Mouse (Mus musculus) liver, embryonic 14.5 days (tissue): ENCODE results near the gene Nudt22. TPM values are rescaled to one million over a fixed set of nuclear protein-coding genes. Genes with fewer than 3 reads are reported as not detected.
A peak's percentile ranks its signal among the peaks of the same experiment; 100 is the strongest.
"Not testable (repeated sequence)": the region's sequence is repeated elsewhere in the genome, so short reads cannot be mapped to it uniquely, and the experiment has no call there.

Experiments used
- ATAC-seq: fragments of 200-750 bp; cut with Nextera tagmentation; 2 replicates; pipeline ENCODE4 v1.8.0; 2017; ENCODE audit warnings: moderate number of reproducible peaks, mild to moderate bottlenecking, moderate library complexity; ENCODE audit not compliant: insufficient read depth
- DNase-seq, 3 experiments: peaks; one replicate each; pipeline ENCODE4 v3.0.0-alpha.2; 2012 to 2013; ENCODE audit warnings: low read depth in 3 of 3, low spot score in 3 of 3
- H3K27ac ChIP-seq: fragments of 300-500 bp; sonication (generic); 2 replicates; pipeline ENCODE4 v1.5.1; 2014; ENCODE audit warnings: moderate library complexity, mild to moderate bottlenecking, control low read depth, inconsistent platforms
- H3K27me3 ChIP-seq: fragments of 300-500 bp; sonication (generic); 2 replicates; pipeline ENCODE4 v1.6.1; 2014; ENCODE audit warnings: mild to moderate bottlenecking, low read length, moderate library complexity; ENCODE audit not compliant: control insufficient read depth, insufficient read depth
- H3K36me3 ChIP-seq: fragments of 300-500 bp; sonication (generic); replicated peaks from 2 replicates; pipeline ENCODE4 v1.6.1; 2014; ENCODE audit warnings: low read depth; ENCODE audit not compliant: control insufficient read depth, insufficient read depth
- H3K4me1 ChIP-seq, 2 experiments: fragments of 200-500 bp in 1 of 2; fragments of 300-500 bp in 1 of 2; sonication (generic) in 1 of 2; replicated peaks; 2 replicates each; pipeline ENCODE4 v1.6.1; 2012 to 2014; ENCODE audit warnings: antibody characterized with exemption in 1 of 2, inconsistent platforms in 1 of 2, low read length in 1 of 2; ENCODE audit not compliant: control insufficient read depth in 2 of 2, insufficient read depth in 2 of 2
- H3K4me2 ChIP-seq: fragments of 300-500 bp; sonication (generic); 2 replicates; pipeline ENCODE4 v1.6.1; 2014; ENCODE audit warnings: low read depth, mild to moderate bottlenecking, control low read depth, moderate library complexity
- H3K4me3 ChIP-seq, 2 experiments: fragments of 200-500 bp in 1 of 2; fragments of 300-500 bp in 1 of 2; sonication (generic) in 1 of 2; 2 replicates each; pipeline ENCODE4 v1.5.1; 2012 to 2014; ENCODE audit warnings: low read depth in 2 of 2, low read length in 2 of 2, mild to moderate bottlenecking in 2 of 2, control low read depth in 1 of 2, inconsistent platforms in 1 of 2, moderate library complexity in 1 of 2; ENCODE audit not compliant: insufficient read depth in 1 of 2
- H3K9ac ChIP-seq: fragments of 300-500 bp; sonication (generic); replicated peaks from 2 replicates; pipeline ENCODE4 v1.6.1; 2014; ENCODE audit warnings: mild to moderate bottlenecking, control low read depth, moderate library complexity
- H3K9me3 ChIP-seq: fragments of 300-500 bp; sonication (generic); 2 replicates; pipeline ENCODE4 v1.6.1; 2016; ENCODE audit warnings: low read length, mixed read lengths; ENCODE audit not compliant: control insufficient read depth
- CTCF ChIP-seq: IDR thresholded peaks from 2 replicates; pipeline ENCODE4 v1.5.1; 2016; ENCODE audit warnings: antibody characterized with exemption, low read depth, control low read depth
- EP300 ChIP-seq: IDR thresholded peaks from 2 replicates; pipeline ENCODE4 v1.6.1; 2016; ENCODE audit warnings: antibody characterized with exemption, low read depth
- WGBS: fragments of 180-500 bp; shearing (Covaris S2); extraction: QIAGEN DNeasy Blood & Tissue Kit; methylation state at CpG from one replicate; pipeline ENCODE4 v1.1.7; 2014; ENCODE audit not compliant: insufficient replicate concordance; 5-methylcytosine and 5-hydroxymethylcytosine counted together
- polyA plus RNA-seq, 2 experiments: library from polyadenylated mRNA; depleted of rRNA in 1 of 2; stranded (reverse) in 1 of 2; unstranded in 1 of 2; fragments of >200 nt; fragmentation: Nextera tagmentation in 1 of 2; extraction: Ambion mirVana in 1 of 2; gene quantifications; 2 replicates each; pipeline versions ENCODE4 v1.2.1 to v1.2.3; 2012 to 2014

The Nudt22 gene
- polyA plus RNA-seq, 2 experiments, result 6.8 to 9.7 TPM

DNA sequence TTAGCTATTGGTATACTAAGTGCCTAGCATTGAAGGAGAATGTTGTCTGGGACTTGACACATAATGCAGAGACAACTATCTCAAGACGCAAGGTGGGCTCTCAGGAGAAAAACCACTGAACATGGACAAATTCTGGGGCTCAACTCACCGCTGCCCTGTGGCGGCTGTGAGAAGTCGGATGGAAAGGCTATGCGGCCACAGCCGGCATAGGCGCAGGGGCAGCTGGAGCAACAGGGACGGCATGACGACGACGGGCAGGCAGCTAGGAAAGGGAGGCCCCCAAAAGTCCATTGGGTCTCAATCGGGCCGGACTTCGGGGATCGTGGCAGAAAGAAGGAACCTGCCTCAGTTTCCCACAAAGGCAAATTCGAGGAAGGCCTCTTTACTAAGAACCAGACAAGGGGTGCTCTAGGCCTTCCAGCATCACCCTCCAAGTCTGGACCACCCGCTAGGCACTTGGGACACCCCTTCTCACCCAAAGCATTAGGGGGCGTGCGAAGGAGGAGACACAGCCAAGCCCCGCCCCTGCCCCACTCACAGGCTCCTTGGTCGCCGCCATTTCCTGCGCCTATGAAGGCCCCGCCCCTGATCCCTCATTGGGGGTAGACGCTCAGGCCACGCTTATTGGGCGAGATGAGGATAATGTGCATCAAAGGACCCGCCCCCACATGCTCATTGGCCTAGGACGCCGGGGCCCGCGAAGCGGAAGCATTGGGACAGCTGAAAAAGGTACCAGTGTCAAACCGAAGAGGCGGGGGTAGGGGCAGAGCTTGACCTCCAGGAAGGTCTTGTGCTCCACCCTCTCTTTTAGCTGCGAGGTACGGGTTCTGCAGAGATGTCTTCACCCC is 3.7 kb downstream of the Nudt22 start, which contains the start of gene Dnajc4:
TSS of gene Dnajc4 (minus strand) at position 562 of the 848 bp plus-strand sequence.
- Histone ChIP-seq H3K27ac (peak within 1 kb of the TSS; percentile 63), H3K36me3 (no peaks in the 10 kb centered on the region), H3K4me1 (peaks cover 20 to 24% of the 10 kb centered on the region in 2 experiments), H3K4me3 (peak within 1 kb of the TSS; percentile 80 to 82), H3K9me3 (no peaks in the 10 kb centered on the region), H3K4me2 (peak within 1 kb of the TSS; percentile 99), H3K9ac (peak within 1 kb of the TSS; percentile 78), H3K27me3 (no peaks in the 10 kb centered on the region)
- ATAC-seq, result peak; percentile 93
- 2% methylated on average over 37 of the region's 37 CpGs for WGBS
- peak; percentile 96 to 98 (median 97) for DNase-seq
- TF ChIP-seq EP300, result no peak
- TF ChIP-seq CTCF, result 0 out of 2 replicates have a peak, but pooled peaks have one; percentile 28

DNA sequence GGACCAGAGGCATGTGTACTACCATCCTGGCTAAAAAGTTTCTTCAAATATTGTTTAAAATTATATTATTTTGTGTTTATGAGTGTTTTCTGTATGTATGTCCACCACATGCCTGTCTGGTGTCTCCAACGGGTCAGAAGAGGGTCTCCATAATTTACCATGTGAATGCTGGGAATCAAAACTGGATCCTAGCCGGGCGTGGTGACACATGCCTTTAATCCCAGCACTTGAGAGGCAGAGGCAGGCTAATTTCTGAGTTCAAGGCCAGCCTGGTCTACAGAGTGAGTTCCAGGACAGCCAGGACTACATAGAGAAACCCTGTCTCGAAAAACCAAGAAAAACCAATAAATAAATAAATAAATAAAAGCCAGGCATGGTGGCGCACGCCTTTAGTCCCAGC is 4.8 kb downstream of the Nudt22 start:
- H3K9me3 ChIP-seq, ATAC-seq, H3K27me3 ChIP-seq, H3K9ac ChIP-seq, DNase-seq, H3K4me3 ChIP-seq, H3K27ac ChIP-seq, H3K36me3 ChIP-seq: not testable (repeated sequence)
- H3K4me1 ChIP-seq, result peaks cover 23 to 29% of the 10 kb centered on the region in 2 experiments
- peak overlapping the region; percentile 99; the same call in 1 of the 2 replicates for H3K4me2 ChIP-seq
- WGBS, result 75% methylated on average over 6 of the region's 6 CpGs

DNA sequence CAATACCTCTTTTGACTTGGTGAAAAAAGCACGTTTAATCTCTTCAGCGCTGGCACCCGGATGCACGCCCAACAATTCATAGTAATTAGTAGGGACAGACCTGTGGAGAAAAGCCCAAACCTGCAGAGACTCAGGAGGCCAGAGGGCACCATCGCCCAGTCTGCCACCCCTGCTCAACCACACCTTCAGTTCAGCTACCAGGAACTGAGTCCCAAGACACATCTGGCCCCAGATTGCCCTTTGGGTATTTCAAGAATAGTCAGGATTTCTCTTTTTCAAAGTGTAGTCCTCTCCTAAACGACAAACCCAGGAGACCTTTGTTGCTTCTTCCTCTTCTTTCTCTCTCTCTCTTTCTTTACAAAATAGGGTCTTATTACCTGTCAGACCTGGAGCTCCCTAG is 5.2 kb downstream of the Nudt22 start:
- H3K9ac ChIP-seq, result no peak overlapping the region
- DNase-seq (no peak), ATAC-seq (no peak)
- H3K4me1 ChIP-seq, result peaks cover 27 to 30% of the 10 kb centered on the region in 2 experiments
- no peak overlapping the region for H3K4me3 ChIP-seq
- no peak overlapping the region for H3K27ac ChIP-seq
- H3K4me2 ChIP-seq, result no peak overlapping the region
- 79% methylated on average over 6 of the region's 6 CpGs for whole genome bisulfite sequencing
- no peaks in the 10 kb centered on the region for H3K36me3 ChIP-seq
- TF ChIP-seq CTCF (no peak), EP300 (no peak)
- no peaks in the 10 kb centered on the region for H3K9me3 ChIP-seq
- H3K27me3 ChIP-seq, result no peaks in the 10 kb centered on the region

- WGBS, result 80% methylated on average over 8 of the region's 8 CpGs
- Histone ChIP-seq H3K9ac (no peak overlapping the region), H3K4me3 (no peak overlapping the region), H3K9me3 (no peaks in the 10 kb centered on the region), H3K27ac (no peak overlapping the region), H3K4me1 (peaks cover 24 to 25% of the 10 kb centered on the region in 2 experiments), H3K36me3 (no peaks in the 10 kb centered on the region), H3K4me2 (no peak overlapping the region), H3K27me3 (no peaks in the 10 kb centered on the region)
- DNase-seq (no peak), ATAC-seq (no peak)
- TF ChIP-seq EP300 (no peak), CTCF (no peak)
Observed at GRCm38 (mm10) chr19:6989251-6989650, 6.7 kb downstream of the Nudt22 start.

- H3K27me3 ChIP-seq, result no peaks in the 10 kb centered on the region
- peaks cover 19 to 21% of the 10 kb centered on the region in 2 experiments for H3K4me1 ChIP-seq
- no peaks in the 10 kb centered on the region for H3K36me3 ChIP-seq
- WGBS, result 5% methylated on average over 8 of the region's 8 CpGs
- no peak for DNase-seq
- H3K9me3 ChIP-seq, result no peaks in the 10 kb centered on the region
- peak overlapping the region; percentile 51 to 64 for H3K4me3 ChIP-seq
- no peak for ATAC-seq
- peak overlapping the region; percentile 76 for H3K4me2 ChIP-seq
- peak overlapping the region; percentile 62 for H3K9ac ChIP-seq
- TF ChIP-seq CTCF (no peak), EP300 (no peak)
- no peak overlapping the region for H3K27ac ChIP-seq
Observed at GRCm38 (mm10) chr19:6987904-6988285, 8.0 kb downstream of the Nudt22 start.
